Mouse (Mus musculus) stomach, postnatal 0 days (tissue): ENCODE measurements at regions not wholly inside any gene's neighbourhood (a gene's known extent, or its start where the extent isn't known, plus 50 kb on each side); places are given as distances from the start of the nearest gene placed in this dataset.

Experiments used
- ATAC-seq: fragments of 200-750 bp; cut with Nextera tagmentation; 2 replicates; pipeline ENCODE4 v1.8.0; 2017; ENCODE audit not compliant: low FRiP score, low TSS enrichment
- DNase-seq: peaks from one replicate; pipeline ENCODE4 v3.0.0-alpha.2; 2016; ENCODE audit warnings: low spot score
- H3K27ac ChIP-seq: fragments of 300-500 bp; sonication (generic); replicated peaks from 2 replicates; pipeline ENCODE4 v1.5.1; 2014; ENCODE audit warnings: mild to moderate bottlenecking, control low read depth
- H3K27me3 ChIP-seq: fragments of 300-500 bp; sonication (generic); 2 replicates; pipeline ENCODE4 v1.6.1; 2014; ENCODE audit warnings: low read length; ENCODE audit not compliant: control insufficient read depth, insufficient read depth
- H3K36me3 ChIP-seq: fragments of 300-500 bp; sonication (generic); 2 replicates; pipeline ENCODE4 v1.6.1; 2014; ENCODE audit warnings: low read length, mixed read lengths; ENCODE audit not compliant: control insufficient read depth, insufficient read depth
- H3K4me1 ChIP-seq: fragments of 300-500 bp; sonication (generic); replicated peaks from 2 replicates; pipeline ENCODE4 v1.6.1; 2014; ENCODE audit warnings: antibody characterized with exemption; ENCODE audit not compliant: control insufficient read depth, insufficient read depth
- H3K4me2 ChIP-seq: fragments of 300-500 bp; sonication (generic); replicated peaks from 2 replicates; pipeline ENCODE4 v1.6.1; 2014; ENCODE audit warnings: low read depth, mild to moderate bottlenecking, control low read depth, moderate library complexity
- H3K4me3 ChIP-seq: fragments of 300-500 bp; sonication (generic); 2 replicates; pipeline ENCODE4 v1.5.1; 2014; ENCODE audit warnings: low read depth, low read length, control low read depth
- H3K9ac ChIP-seq: fragments of 300-500 bp; sonication (generic); 2 replicates; pipeline ENCODE4 v1.6.1; 2014; ENCODE audit warnings: mild to moderate bottlenecking, low read length, control low read depth, mixed read lengths
- H3K9me3 ChIP-seq: fragments of 300-500 bp; sonication (generic); 2 replicates; pipeline ENCODE4 v1.6.1; 2016; ENCODE audit warnings: low read length; ENCODE audit not compliant: control insufficient read depth
- CTCF ChIP-seq: IDR thresholded peaks from 2 replicates; pipeline ENCODE4 v1.5.1; 2016; ENCODE audit warnings: antibody characterized with exemption, low read depth, mild to moderate bottlenecking, moderate library complexity
- EP300 ChIP-seq: optimal IDR thresholded peaks from 2 replicates; pipeline ENCODE3; 2016; ENCODE audit warnings: antibody characterized with exemption
- WGBS: fragments of 180-500 bp; shearing (Covaris S2); extraction: QIAGEN DNeasy Blood & Tissue Kit; methylation state at CpG from one replicate; pipeline ENCODE4 v1.1.7; 2014; 5-methylcytosine and 5-hydroxymethylcytosine counted together

GRCm38 (mm10) chr8:126850189-126850535, 95.5 kb downstream of the Tomm20 start:
- ATAC-seq: no peak
- H3K27me3 ChIP-seq: no peaks in the 10 kb centered on the region
- no peak for DNase-seq
- 25% methylated on average over 1 of the region's 1 CpGs for WGBS
- H3K27ac ChIP-seq: peak overlapping the region; percentile 88
- H3K36me3 ChIP-seq: no peaks in the 10 kb centered on the region
- TF ChIP-seq EP300 (no peak), CTCF (no peak)
- H3K9ac ChIP-seq: no peak overlapping the region
- H3K4me3 ChIP-seq: no peak overlapping the region
- no peaks in the 10 kb centered on the region for H3K9me3 ChIP-seq
- peaks cover 3% of the 10 kb centered on the region; the same call in 1 of the 2 replicates for H3K4me1 ChIP-seq
- H3K4me2 ChIP-seq: no peak overlapping the region

DNA sequence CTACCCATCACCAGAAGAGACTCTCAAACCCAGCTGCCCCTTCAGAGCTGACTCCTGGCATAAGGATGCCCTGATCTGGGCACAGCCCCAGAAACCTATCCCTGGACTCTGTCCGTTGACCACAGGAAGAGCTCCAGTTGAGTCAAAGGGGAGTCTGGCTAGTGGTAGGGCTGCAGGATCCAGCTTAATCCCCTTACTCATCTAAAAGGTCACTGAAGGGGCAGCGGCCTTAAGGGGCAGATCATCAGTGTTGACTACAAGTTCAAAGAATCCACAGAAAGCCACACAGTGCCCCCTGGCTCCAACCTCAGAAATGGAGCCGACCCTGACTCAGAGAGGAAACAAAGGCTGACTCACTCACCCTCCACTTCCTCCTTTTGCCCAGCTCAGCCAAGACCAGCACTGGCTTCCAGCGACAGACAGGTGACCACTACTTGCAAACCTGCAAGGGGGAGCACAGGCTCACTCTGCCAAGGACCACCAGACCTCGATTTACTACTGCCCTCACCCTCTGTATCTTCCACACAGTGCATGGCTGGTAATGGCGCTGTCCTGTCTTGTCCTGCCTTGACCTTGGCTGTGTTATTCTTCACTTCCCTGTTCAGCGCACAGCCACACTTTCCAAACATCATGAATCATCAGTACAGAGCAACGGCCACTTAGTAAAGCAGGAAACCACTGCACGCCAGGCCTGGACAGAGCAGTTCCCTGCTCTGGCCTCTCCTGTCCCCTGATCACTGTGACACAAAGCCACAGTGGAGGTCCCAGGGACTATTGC, 96.0 kb downstream of the Tomm20 start:
- peak; percentile 85 for ATAC-seq
- H3K4me3 ChIP-seq: no peak overlapping the region
- H3K9me3 ChIP-seq: no peaks in the 10 kb centered on the region
- H3K9ac ChIP-seq: no peak overlapping the region
- H3K4me1 ChIP-seq: peaks cover 3% of the 10 kb centered on the region; the same call in 1 of the 2 replicates
- H3K27ac ChIP-seq: peak overlapping the region; percentile 88
- no peak for TF ChIP-seq EP300
- peak; percentile 59 for TF ChIP-seq CTCF
- DNase-seq: peak; percentile 74
- 26% methylated on average over 9 of the region's 9 CpGs for whole genome bisulfite sequencing
- H3K27me3 ChIP-seq: no peaks in the 10 kb centered on the region
- H3K36me3 ChIP-seq: no peaks in the 10 kb centered on the region
- no peak overlapping the region for H3K4me2 ChIP-seq

DNA sequence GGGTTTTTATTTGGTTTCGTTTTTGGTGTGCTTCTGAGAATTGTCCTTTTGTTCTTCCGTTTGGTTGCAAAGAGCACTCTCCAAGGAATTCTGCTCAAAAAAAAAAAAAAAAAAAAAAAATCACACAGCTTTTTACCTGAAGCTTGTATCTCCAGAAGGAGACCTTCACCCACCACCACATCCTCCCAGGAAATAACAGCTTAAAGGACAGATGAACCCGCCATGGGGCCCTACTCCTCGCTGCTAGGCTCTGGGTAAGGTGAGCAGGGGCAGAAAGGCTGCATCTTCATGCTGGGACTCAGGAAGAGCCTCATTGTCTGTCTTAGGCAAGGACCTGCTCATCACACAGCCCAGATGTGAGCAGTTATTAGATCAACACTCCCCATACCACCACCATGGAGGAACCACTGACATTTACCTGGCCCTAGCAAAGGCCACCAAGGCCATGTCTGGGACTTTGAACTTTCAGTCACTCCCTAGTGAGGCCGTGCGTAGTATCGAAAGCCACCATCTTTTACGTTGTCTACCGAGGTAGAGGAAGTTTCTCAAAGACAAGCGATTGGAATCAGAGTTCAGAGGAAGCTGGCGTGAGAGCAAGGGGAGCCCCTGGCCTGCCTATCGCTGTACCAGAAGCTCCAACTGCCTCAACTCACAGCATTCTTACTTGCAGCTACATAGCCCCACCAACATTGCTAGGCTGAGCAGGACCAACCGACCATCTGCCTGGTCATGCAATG, 97.1 kb downstream of the Tomm20 start:
- Histone ChIP-seq H3K27me3 (no peaks in the 10 kb centered on the region), H3K27ac (peak overlapping the region; percentile 88), H3K4me2 (no peak overlapping the region), H3K4me1 (no peaks in the 10 kb centered on the region; the same call in 1 of the 2 replicates), H3K9ac (no peak overlapping the region), H3K4me3 (no peak overlapping the region), H3K36me3 (no peaks in the 10 kb centered on the region), H3K9me3 (no peaks in the 10 kb centered on the region)
- no peak for TF ChIP-seq EP300
- no peak for TF ChIP-seq CTCF
- no peak for ATAC-seq
- DNase-seq: no peak
- 84% methylated on average over 13 of the region's 13 CpGs for WGBS

DNA sequence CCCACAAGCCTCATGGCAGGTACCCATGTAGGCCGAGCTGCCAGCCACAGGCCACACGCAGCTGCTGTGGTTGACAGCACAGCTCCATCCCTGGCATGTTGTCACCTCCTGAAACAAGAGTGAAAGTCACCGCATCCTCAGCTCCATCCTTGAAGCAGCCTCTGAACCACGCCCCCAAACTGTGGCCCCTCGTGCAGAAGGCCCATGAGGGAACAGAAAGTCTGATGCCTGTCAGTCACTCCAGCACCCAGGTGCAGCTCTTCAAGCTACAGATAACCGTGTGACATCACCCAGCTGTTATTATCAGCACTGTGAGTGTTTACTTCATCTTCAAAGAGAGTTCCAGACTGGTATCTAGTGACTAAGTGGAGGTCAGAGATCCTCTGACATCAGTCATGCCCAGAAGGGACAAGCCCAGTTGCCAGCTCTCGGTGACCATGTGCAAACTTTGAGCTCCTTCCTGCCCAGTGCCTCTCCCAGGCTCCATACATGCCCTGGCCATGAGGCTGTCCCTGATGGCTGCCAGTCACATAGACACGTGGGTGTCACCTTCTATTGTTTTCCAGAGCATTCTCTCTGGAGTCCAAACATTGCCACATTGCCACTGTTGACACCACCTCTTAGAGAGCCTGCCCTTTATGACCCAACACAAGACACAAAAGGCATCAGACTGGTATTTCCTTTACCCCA, 97.8 kb downstream of the Tomm20 start:
- Histone ChIP-seq H3K36me3 (no peaks in the 10 kb centered on the region), H3K4me3 (no peak overlapping the region), H3K9ac (no peak overlapping the region), H3K27ac (peak overlapping the region; percentile 75), H3K4me2 (no peak overlapping the region), H3K27me3 (no peaks in the 10 kb centered on the region), H3K9me3 (no peaks in the 10 kb centered on the region), H3K4me1 (no peaks in the 10 kb centered on the region; the same call in 1 of the 2 replicates)
- no peak for TF ChIP-seq CTCF
- ATAC-seq (peak; percentile 66), DNase-seq (peak; percentile 49)
- WGBS: 52% methylated on average over 8 of the region's 8 CpGs

- WGBS: 51% methylated on average over 3 of the region's 3 CpGs
- TF ChIP-seq EP300 (no peak), CTCF (no peak)
- no peak overlapping the region for H3K4me2 ChIP-seq
- ATAC-seq: no peak
- no peak overlapping the region for H3K4me3 ChIP-seq
- H3K4me1 ChIP-seq: no peaks in the 10 kb centered on the region; the same call in 1 of the 2 replicates
- H3K27me3 ChIP-seq: no peaks in the 10 kb centered on the region
- no peak overlapping the region for H3K9ac ChIP-seq
- H3K9me3 ChIP-seq: no peaks in the 10 kb centered on the region
- peak overlapping the region; percentile 73; the same call in 1 of the 2 replicates for H3K27ac ChIP-seq
- DNase-seq: no peak
- H3K36me3 ChIP-seq: no peaks in the 10 kb centered on the region
These were observed 99.5 kb downstream of the Tomm20 start for GRCm38 (mm10) chr8:126846188-126846565.
